Mouse (Mus musculus) retina, embryonic 14.5 days (tissue): ENCODE results near the gene Tulp2.
"Not testable (repeated sequence)": the region's sequence is repeated elsewhere in the genome, so short reads cannot be mapped to it uniquely, and the experiment has no call there.

ENCODE experiments used
- DNase-seq: peaks from one replicate; pipeline ENCODE4 v3.0.0-alpha.2; 2015; ENCODE audit warnings: low spot score

Gene Tulp2

DNA sequence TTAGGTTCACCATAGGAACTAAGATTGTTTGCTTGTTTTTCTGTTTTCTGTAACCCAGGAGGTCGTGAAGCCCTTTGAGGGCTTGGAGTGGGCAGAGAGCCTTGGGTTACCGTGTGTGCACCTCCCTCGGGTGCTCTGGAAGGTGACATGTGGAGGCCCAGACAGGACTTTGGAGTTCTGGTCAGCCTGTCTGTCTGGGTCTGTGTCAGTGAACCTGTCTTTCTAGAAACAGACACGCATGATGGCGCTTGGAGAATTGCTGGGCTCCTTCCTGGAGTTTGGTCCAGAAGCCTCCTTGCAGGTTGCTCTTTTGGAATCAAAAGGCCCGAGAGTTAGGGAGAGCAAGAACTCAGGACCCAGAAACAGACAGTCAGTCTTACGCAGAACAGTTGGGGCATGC lies 21.3 kb upstream of the Tulp2 start:
- DNase-seq: no peak

DNA sequence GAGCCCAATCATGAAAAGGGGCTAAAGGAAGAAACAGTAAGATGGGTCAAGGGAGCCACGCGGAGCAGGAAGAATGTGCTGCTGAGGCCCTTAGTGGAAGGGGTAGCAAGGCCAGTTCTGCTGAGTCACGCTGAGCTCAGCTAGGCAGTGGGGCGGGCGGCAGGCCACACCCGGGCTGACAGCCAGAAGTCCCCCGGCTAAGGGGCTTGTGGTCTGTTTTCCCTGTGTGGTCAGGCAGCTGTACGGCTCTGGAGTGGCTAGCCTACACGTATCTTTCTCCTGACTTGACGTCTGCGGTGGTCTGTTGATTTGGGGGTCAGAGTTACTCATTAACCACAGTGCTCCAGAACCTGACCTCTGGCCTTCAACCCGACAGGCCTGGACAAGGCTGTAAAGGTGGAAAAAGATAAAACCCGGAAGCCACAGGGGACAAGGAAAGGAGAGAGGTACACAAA lies 20.8 kb upstream of the Tulp2 start:
- peak; percentile 47 for DNase-seq

GRCm38 (mm10) chr7:45461326-45461725 lies 20.4 kb upstream of the Tulp2 start:
- no peak for DNase-seq

GRCm38 (mm10) chr7:45461781-45462180 lies 19.9 kb upstream of the Tulp2 start:
- DNase-seq: no peak

- DNase-seq: no peak
Measured at GRCm38 (mm10) chr7:45462325-45462724, 19.4 kb upstream of the Tulp2 start.

GRCm38 (mm10) chr7:45462868-45463267 lies 18.8 kb upstream of the Tulp2 start:
- not testable (repeated sequence) for DNase-seq

- no peak for DNase-seq
Measured at GRCm38 (mm10) chr7:45463987-45464778, 17.5 kb upstream of the Tulp2 start.

GRCm38 (mm10) chr7:45465112-45465511 lies 16.6 kb upstream of the Tulp2 start:
- DNase-seq: no peak

GRCm38 (mm10) chr7:45465549-45465948 lies 16.1 kb upstream of the Tulp2 start:
- DNase-seq: no peak

DNA sequence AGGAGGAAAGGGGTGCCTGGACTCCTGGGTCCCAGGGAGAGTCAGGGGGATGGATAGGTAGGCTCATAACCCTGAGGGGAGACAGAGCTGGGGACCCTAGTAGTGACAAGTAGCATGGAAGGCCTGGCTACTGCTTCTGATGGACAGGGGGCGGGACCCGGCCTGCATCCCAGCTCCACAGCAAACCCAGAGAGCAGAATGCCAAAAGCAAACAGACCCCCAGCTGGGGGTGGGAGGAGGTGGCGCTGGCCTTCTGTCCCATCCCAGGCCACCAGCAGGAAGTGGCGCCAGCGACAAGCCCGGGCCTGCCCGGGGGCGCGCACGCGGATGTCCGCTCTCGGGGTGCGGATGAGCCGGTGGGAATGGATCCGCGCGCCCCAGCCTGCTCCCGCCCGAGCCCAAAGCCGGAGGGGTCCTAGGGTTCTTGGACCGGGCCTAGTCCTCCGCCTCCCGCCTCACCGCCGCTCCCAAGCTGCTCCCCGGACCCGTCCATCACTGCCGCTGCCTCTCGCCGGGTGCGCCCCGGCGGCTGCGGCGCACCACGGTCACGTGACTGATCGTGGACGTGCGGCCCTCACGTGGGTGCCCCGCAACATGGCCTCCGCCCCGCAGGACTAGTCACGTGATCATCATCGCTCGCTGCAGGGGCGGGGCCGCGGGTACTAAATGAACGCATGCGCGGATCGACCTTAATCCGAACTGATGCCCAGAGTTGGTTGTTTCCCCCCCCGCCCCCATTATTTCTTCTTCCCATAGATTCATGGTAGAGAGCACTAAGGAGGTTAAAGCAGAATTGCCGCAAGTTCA lies 15.2 kb upstream of the Tulp2 start, which contains the start of gene Bax:
Gene Bax (minus strand): TSS at position 616 of the 807 bp plus-strand sequence.
- DNase-seq: peak; percentile 99

DNA sequence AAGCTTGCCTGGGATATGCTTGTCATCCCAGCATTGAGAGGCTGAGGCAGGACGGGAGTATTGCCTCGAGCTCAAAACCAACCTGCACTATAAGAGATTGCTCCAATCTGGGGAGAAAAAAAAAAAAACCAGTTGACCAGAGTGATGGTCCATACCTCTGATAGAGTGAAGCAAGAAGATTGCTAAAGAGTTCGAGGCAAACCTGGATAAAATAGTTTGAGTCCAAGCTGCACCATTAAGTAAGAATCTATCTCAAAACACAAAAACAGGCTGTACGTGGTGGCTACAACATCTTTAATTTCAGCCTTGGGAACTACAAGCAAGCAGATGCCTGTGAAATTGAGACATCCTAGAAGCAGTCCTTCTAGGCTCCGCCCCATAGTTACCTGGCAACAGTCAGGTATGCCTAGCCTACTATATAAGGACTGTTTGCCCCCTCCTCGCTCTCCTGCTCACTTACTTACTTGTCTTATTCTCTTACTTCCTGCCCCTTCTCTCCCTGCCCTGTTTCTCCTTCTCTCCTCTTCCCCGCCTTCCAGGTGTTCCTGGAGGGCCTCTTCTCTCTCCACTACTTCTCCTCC lies 14.5 kb upstream of the Tulp2 start:
- DNase-seq: no peak

DNA sequence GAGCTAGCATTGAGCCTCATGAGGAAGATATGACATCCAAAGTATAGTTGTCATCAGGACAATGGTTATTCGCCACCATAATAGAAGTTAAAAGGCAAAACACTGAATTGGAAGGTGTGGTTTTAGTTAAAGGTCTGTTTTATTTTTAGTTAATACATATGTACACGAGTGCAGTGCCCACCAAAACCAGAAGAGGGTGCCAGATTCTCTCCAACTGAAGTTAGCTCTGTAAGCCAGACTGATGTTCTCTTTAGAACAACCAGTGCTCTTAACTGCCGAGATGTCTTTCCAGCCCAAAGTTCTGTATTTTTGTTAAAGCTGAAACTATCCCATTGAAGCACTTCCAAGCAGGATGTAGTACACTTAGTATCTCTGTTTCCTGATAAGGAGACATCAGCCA lies 10.8 kb upstream of the Tulp2 start:
- DNase-seq: peak; percentile 89

DNA sequence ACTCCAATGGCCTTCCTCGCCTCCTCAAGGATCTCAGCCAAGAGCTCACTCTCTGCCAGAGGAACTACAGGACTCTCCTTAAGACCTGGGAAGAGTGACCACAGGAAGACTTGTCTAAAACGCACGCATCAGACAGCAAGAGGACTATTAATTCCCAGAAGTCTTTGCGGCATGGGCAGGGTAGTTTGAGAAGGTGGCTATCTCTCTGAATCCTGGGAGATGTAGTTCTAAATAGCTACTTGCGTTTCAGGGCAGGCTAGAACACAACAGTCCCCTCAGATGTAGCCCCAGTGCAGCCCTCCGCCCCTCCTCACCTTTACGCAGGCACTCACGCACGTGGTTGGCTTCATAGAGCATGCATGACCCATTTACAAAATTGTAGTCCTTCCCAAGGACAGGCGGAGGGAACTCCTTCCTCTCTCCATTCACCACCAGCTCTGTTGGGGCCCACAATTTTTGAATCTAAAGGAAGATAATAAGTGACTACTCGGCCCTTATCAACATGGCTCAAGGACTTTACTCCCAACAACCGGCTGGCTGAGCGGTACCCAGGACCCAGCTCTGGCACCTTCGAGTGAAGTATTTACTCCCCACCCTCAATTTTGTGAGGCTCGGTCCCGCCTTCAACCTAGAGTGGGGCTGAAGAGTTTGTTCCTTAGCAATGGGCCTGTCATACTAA lies 6.2 kb upstream of the Tulp2 start:
- no peak for DNase-seq

DNA sequence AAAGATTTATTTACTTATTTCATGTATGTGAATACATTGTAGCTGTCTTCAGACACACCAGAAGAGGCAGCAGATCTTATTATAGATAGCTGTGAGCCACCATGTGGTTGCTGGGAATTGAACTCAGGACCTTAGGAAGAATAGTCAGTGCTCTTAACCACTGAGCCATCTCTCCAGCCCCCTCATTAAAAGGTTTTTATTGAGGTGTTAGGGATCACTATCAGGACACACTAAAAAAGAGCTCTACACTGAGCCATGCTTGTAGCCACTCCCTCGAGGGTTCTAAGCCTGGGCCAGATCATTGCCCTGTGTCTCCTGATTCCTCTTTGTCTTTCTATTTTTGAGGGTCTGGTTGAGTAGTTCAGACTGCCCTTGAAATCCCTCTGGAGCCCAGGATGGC lies 5.2 kb upstream of the Tulp2 start:
- DNase-seq: no peak

GRCm38 (mm10) chr7:45477003-45477402 lies 4.7 kb upstream of the Tulp2 start:
- DNase-seq: peak; percentile 71

DNA sequence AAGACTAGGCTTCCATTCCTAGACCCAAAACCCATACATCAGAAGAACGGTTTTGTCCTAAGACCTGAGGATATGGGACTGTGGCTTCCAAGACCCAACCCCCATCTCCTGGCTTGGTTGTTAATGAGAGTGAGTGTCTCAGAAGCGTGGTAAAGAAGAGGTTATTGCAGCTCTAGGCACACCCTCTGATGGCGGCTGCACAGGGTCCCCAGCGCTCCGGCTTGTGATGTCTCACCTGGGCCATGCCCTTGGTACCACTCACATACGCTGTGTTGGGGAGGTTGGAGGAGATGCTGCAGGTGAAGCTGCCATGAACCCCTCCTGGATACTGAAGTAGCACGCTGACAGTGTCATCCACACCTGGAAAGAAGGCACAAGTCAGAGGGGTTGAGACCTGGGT lies 2.9 kb upstream of the Tulp2 start:
- no peak for DNase-seq

DNA sequence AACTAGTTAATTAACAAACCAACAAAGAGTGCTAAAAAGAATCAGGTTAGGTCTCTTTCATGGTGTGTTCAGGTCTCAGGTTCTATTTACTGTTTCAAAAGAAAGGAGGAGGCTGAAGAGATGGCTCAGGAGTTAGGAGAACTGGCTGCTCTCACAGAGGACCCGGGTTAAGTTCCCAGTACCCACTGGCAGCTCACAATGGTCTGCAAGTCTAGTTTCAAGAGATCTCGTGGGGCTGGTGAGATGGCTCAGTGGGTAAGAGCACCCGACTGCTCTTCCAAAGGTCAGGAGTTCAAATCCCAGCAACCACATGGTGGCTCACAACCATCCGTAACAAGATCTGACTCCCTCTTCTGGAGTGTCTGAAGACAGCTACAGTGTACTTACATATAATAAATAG lies 1.4 kb upstream of the Tulp2 start:
- not testable (repeated sequence) for DNase-seq

- DNase-seq: no peak
Measured at GRCm38 (mm10) chr7:45482166-45482565, 489 bp downstream of the Tulp2 start.

GRCm38 (mm10) chr7:45484985-45485384 lies 3.3 kb downstream of the Tulp2 start:
- not testable (repeated sequence) for DNase-seq

DNA sequence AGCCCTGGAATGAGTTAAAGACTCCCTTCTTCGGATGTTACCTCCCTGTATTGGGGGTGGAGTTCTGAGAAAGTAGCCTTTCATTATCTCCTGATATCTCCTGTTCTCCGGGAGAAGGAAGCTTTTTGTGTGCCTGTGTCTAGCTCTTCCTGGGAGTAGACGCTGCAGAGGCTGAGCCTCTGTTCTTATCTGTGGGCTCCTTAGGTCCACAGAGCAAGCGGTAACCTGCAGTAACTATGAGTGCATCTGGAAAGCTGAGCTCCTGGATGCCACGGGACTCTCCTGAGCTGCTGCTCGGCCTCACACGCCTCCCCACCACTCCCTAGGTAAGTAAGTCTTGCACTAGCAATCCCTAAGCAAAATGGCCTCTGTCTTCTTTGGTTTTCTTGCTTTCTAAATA lies 4.5 kb downstream of the Tulp2 start:
- DNase-seq: no peak

DNA sequence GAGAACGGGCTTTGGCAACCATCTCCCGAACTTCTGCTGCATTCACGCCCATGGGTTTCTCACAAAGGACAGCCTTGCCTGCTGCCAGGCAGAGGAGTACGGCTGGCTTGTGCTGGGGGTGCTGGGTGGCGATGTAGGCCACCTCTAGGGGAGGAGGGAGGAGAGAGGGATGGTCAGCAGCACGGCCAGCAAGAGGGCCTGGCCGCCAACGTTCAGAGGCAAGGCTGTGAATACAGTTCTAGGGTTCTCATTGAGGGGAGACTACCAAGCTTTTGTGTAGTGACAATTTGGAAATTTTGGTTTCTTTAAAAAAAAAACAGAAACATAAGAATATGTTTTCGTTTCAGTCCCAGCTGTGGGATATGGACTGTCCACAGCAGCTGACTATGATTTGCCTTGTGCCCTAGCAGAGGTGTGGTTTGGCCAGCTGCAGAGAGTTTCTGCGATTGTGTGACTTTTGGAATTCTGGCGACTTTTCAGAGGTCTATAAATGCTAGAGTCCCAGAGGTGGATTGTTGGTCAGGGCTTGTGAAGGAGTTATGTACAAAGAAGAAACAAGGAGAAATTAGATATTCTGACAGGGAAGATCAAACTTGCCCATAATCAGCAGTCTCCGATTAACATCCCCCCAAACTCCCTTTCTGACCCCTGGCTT lies 5.2 kb downstream of the Tulp2 start, which contains the start of gene Gm45808:
Gene Gm45808 (minus strand): TSS at position 51 of the 655 bp plus-strand sequence.
- DNase-seq: no peak
